Mouse (Mus musculus) heart, postnatal 0 days (tissue): Measurements from ENCODE around the gene Zfp324. TPM values are rescaled to one million over a fixed set of nuclear protein-coding genes. Genes with fewer than 3 reads are reported as not detected.
A peak's percentile ranks its signal among the peaks of the same experiment; 100 is the strongest.

Source experiments
- ATAC-seq: fragments of 200-750 bp; cut with Nextera tagmentation; 2 replicates; pipeline ENCODE4 v1.8.0; 2017; ENCODE audit warnings: low read depth, moderate number of reproducible peaks, moderate library complexity; ENCODE audit not compliant: insufficient read depth
- DNase-seq: peaks from one replicate; pipeline ENCODE4 v3.0.0-alpha.2; 2016; ENCODE audit warnings: low spot score
- H3K27ac ChIP-seq: fragments of 300-500 bp; sonication (generic); 2 replicates; pipeline ENCODE4 v1.5.1; 2014; ENCODE audit warnings: low read depth, mild to moderate bottlenecking
- H3K27me3 ChIP-seq: fragments of 300-500 bp; sonication (generic); 2 replicates; pipeline ENCODE4 v1.6.1; 2014; ENCODE audit warnings: low read length, mixed read lengths; ENCODE audit not compliant: control insufficient read depth, insufficient read depth
- H3K36me3 ChIP-seq: fragments of 300-500 bp; sonication (generic); replicated peaks from 2 replicates; pipeline ENCODE4 v1.6.1; 2014; ENCODE audit warnings: low read length, mixed read lengths; ENCODE audit not compliant: control insufficient read depth, insufficient read depth
- H3K4me1 ChIP-seq: fragments of 300-500 bp; sonication (generic); 2 replicates; pipeline ENCODE4 v1.6.1; 2014; ENCODE audit warnings: antibody characterized with exemption; ENCODE audit not compliant: control insufficient read depth, insufficient read depth
- H3K4me2 ChIP-seq: fragments of 300-500 bp; sonication (generic); 2 replicates; pipeline ENCODE4 v1.6.1; 2014; ENCODE audit warnings: low read depth, mild to moderate bottlenecking, low read length, moderate library complexity
- H3K4me3 ChIP-seq: fragments of 300-500 bp; sonication (generic); 2 replicates; pipeline ENCODE4 v1.5.1; 2014; ENCODE audit warnings: low read depth, low read length
- H3K9ac ChIP-seq: fragments of 300-500 bp; sonication (generic); replicated peaks from 2 replicates; pipeline ENCODE4 v1.6.1; 2014; ENCODE audit warnings: low read depth, low read length, mixed read lengths
- H3K9me3 ChIP-seq: fragments of 300-500 bp; sonication (generic); replicated peaks from 2 replicates; pipeline ENCODE4 v1.6.1; 2016; ENCODE audit warnings: low read length; ENCODE audit not compliant: control insufficient read depth
- CTCF ChIP-seq: IDR thresholded peaks from 2 replicates; pipeline ENCODE4 v1.5.1; 2016; ENCODE audit warnings: antibody characterized with exemption, control low read depth, low read depth
- EP300 ChIP-seq: IDR thresholded peaks from 2 replicates; pipeline ENCODE4 v1.6.1; 2016; ENCODE audit warnings: antibody characterized with exemption, low read depth
- WGBS: fragments of 180-500 bp; shearing (Covaris S2); extraction: QIAGEN DNeasy Blood & Tissue Kit; methylation state at CpG from one replicate; pipeline ENCODE4 v1.1.7; 2014; 5-methylcytosine and 5-hydroxymethylcytosine counted together
- polyA plus RNA-seq: library from polyadenylated mRNA; unstranded; fragments of >200 nt; fragmentation: Nextera tagmentation; extraction: Ambion mirVana; gene quantifications from 2 replicates; pipeline ENCODE4 v1.2.1, GENCODE M21; 2015
- total RNA-seq: library from RNA; depleted of rRNA; stranded (reverse); fragments of >200 nt; gene quantifications from 2 replicates; pipeline ENCODE4 v1.2.3, GENCODE M21; 2014; ENCODE audit warnings: low replicate concordance; rRNA removed

Gene Zfp324
- total and polyA plus RNA-seq, 2 experiments from 2014 or later, result 4.2 to 10.9 TPM

GRCm38 (mm10) chr7:13014275-13014839 is 48.7 kb downstream of the Zfp324 start:
- 36% methylated on average over 6 of the region's 6 CpGs for WGBS
- ATAC-seq (no peak), DNase-seq (no peak)
- no peaks in the 10 kb centered on the region for H3K36me3 ChIP-seq
- no peak overlapping the region for H3K9ac ChIP-seq
- H3K27me3 ChIP-seq, result no peaks in the 10 kb centered on the region
- no peak for TF ChIP-seq CTCF
- TF ChIP-seq EP300, result no peak
- H3K27ac ChIP-seq, result no peak overlapping the region
- no peaks in the 10 kb centered on the region for H3K9me3 ChIP-seq
- H3K4me3 ChIP-seq, result no peak overlapping the region
- H3K4me1 ChIP-seq, result peaks cover 6% of the 10 kb centered on the region
- no peak overlapping the region for H3K4me2 ChIP-seq

- DNase-seq (no peak), ATAC-seq (no peak)
- Histone ChIP-seq H3K9me3 (no peaks in the 10 kb centered on the region), H3K4me3 (no peak overlapping the region), H3K27ac (no peak overlapping the region), H3K9ac (no peak overlapping the region), H3K27me3 (no peaks in the 10 kb centered on the region), H3K36me3 (no peaks in the 10 kb centered on the region), H3K4me2 (no peak overlapping the region), H3K4me1 (peaks cover 6% of the 10 kb centered on the region)
- WGBS, result 77% methylated on average over 1 of the region's 1 CpGs
- no peak for TF ChIP-seq CTCF
- TF ChIP-seq EP300, result no peak
These were observed 49.6 kb downstream of the Zfp324 start for GRCm38 (mm10) chr7:13015217-13015616.

GRCm38 (mm10) chr7:13022773-13023535 is 57.3 kb downstream of the Zfp324 start:
- H3K4me2 ChIP-seq, result peak overlapping the region; percentile 93
- peak overlapping the region; percentile 83 for H3K4me3 ChIP-seq
- peak; percentile 67 for DNase-seq
- TF ChIP-seq EP300, result no peak
- TF ChIP-seq CTCF, result no peak
- H3K9ac ChIP-seq, result peak overlapping the region; percentile 80
- no peaks in the 10 kb centered on the region for H3K9me3 ChIP-seq
- WGBS, result 6% methylated on average over 31 of the region's 31 CpGs
- H3K27ac ChIP-seq, result peak overlapping the region; percentile 98
- no peaks in the 10 kb centered on the region for H3K27me3 ChIP-seq
- H3K36me3 ChIP-seq, result peaks cover 26% of the 10 kb centered on the region
- peak; percentile 21 for ATAC-seq
- H3K4me1 ChIP-seq, result peaks cover 15% of the 10 kb centered on the region

Other genes starting within 250 kb of the Zfp324 start
- gene Vmn2r56, start 230.8 kb upstream of the Zfp324 start, total RNA-seq, result not detected in 2 replicates
- gene Vmn2r56, start 230.8 kb upstream of the Zfp324 start, polyA plus RNA-seq, result not detected in 2 replicates
- gene Zscan18, start 162.2 kb upstream of the Zfp324 start, total RNA-seq, result 1.5 and 6.3 TPM in 2 replicates
- 2.1 and 2.6 TPM in 2 replicates for gene Zscan18, start 162.2 kb upstream of the Zfp324 start, polyA plus RNA-seq
- gene Zfp329, start 147.0 kb upstream of the Zfp324 start, total RNA-seq, result 3.1 and 12.2 TPM in 2 replicates
- 6.2 and 7.0 TPM in 2 replicates for gene Zfp329, start 147.0 kb upstream of the Zfp324 start, polyA plus RNA-seq
- gene Zfp110, start 131.1 kb upstream of the Zfp324 start, total RNA-seq, result 14.8 and 20.5 TPM in 2 replicates
- 15.3 and 15.9 TPM in 2 replicates for gene Zfp110, start 131.1 kb upstream of the Zfp324 start, polyA plus RNA-seq
- gene Zfp128, start 84.7 kb upstream of the Zfp324 start, total RNA-seq, result 2.9 and 6.3 TPM in 2 replicates
- 2.3 and 3.0 TPM in 2 replicates for gene Zfp128, start 84.7 kb upstream of the Zfp324 start, polyA plus RNA-seq
- gene Zscan22, start 68.0 kb upstream of the Zfp324 start, total RNA-seq, result 1.3 and 3.5 TPM in 2 replicates
- 4.4 and 4.6 TPM in 2 replicates for gene Zscan22, start 68.0 kb upstream of the Zfp324 start, polyA plus RNA-seq
- 1,775 and 1,995 TPM in 2 replicates for gene Rps5, start 43.5 kb upstream of the Zfp324 start, total RNA-seq
- gene Rps5, start 43.5 kb upstream of the Zfp324 start, polyA plus RNA-seq, result 431 and 457 TPM in 2 replicates
- not detected in 2 replicates for gene Rnf225, start 38.4 kb upstream of the Zfp324 start, total RNA-seq
- 0.14 and 0.19 TPM in 2 replicates for gene Rnf225, start 38.4 kb upstream of the Zfp324 start, polyA plus RNA-seq
- 2.5 and 6.2 TPM in 2 replicates for gene Zfp446, start 12.0 kb downstream of the Zfp324 start, total RNA-seq
- gene Zfp446, start 12.0 kb downstream of the Zfp324 start, polyA plus RNA-seq, result 3.1 and 3.3 TPM in 2 replicates
- gene Slc27a5, start 32.4 kb downstream of the Zfp324 start, total RNA-seq, result not detected in 2 replicates
- gene Slc27a5, start 32.4 kb downstream of the Zfp324 start, polyA plus RNA-seq, result not detected in 2 replicates
- gene Trim28, start 33.3 kb downstream of the Zfp324 start, total RNA-seq, result 279 and 309 TPM in 2 replicates
- gene Trim28, start 33.3 kb downstream of the Zfp324 start, polyA plus RNA-seq, result 67.8 and 69.9 TPM in 2 replicates
- gene Zbtb45, start 44.2 kb downstream of the Zfp324 start, total RNA-seq, result 16.9 and 29.2 TPM in 2 replicates
- 9.5 and 10.5 TPM in 2 replicates for gene Zbtb45, start 44.2 kb downstream of the Zfp324 start, polyA plus RNA-seq
- 48.2 and 72.1 TPM in 2 replicates for gene Chmp2a, start 69.0 kb downstream of the Zfp324 start, total RNA-seq
- gene Chmp2a, start 69.0 kb downstream of the Zfp324 start, polyA plus RNA-seq, result 181 and 183 TPM in 2 replicates
- 290 and 312 TPM in 2 replicates for gene Ube2m, start 72.4 kb downstream of the Zfp324 start, total RNA-seq
- 116 and 127 TPM in 2 replicates for gene Ube2m, start 72.4 kb downstream of the Zfp324 start, polyA plus RNA-seq
- gene Mzf1, start 88.9 kb downstream of the Zfp324 start, total RNA-seq, result 2.7 and 8.4 TPM in 2 replicates
- gene Mzf1, start 88.9 kb downstream of the Zfp324 start, polyA plus RNA-seq, result 0.70 and 0.83 TPM in 2 replicates
- not detected in 2 replicates for gene Vmn1r85, start 129.3 kb downstream of the Zfp324 start, total RNA-seq
- gene Vmn1r85, start 129.3 kb downstream of the Zfp324 start, polyA plus RNA-seq, result not detected in 2 replicates
- not detected in 2 replicates for gene Vmn1r86, start 154.1 kb downstream of the Zfp324 start, total RNA-seq
- gene Vmn1r86, start 154.1 kb downstream of the Zfp324 start, polyA plus RNA-seq, result not detected in 2 replicates
- not detected in 2 replicates for gene Vmn1r87, start 174.3 kb downstream of the Zfp324 start, total RNA-seq
- not detected in 2 replicates for gene Vmn1r87, start 174.3 kb downstream of the Zfp324 start, polyA plus RNA-seq
- not detected in 2 replicates for gene Vmn1r88, start 193.7 kb downstream of the Zfp324 start, total RNA-seq
- gene Vmn1r88, start 193.7 kb downstream of the Zfp324 start, polyA plus RNA-seq, result not detected in 2 replicates
- not detected in 2 replicates for gene Vmn1r89, start 247.2 kb downstream of the Zfp324 start, total RNA-seq
- gene Vmn1r89, start 247.2 kb downstream of the Zfp324 start, polyA plus RNA-seq, result not detected in 2 replicates